Mouse (Mus musculus) MEL (cell line): ENCODE data around the gene Fosl2. TPM values are rescaled to one million over a fixed set of nuclear protein-coding genes. Genes with fewer than 3 reads are reported as not detected.

ENCODE experiments used
- DNase-seq: peaks from one replicate; pipeline ENCODE4 v3.0.0; 2011; ENCODE audit warnings: low read depth, low spot score
- H3K27ac ChIP-seq: 2 replicates; pipeline ENCODE4 v1.5.1; 2012; ENCODE audit warnings: low read depth, mild to moderate bottlenecking, control low read depth, low read length, moderate library complexity; ENCODE audit not compliant: control insufficient read depth
- H3K27me3 ChIP-seq, 2 experiments: fragments of 150-350 bp in 1 of 2; sonication (generic) in 1 of 2; 2 replicates each; pipeline ENCODE4 v1.6.1; 2012; ENCODE audit warnings: low read length in 2 of 2, mild to moderate bottlenecking in 2 of 2, improper control_type of control experiment in 1 of 2, moderate library complexity in 1 of 2; ENCODE audit not compliant: insufficient read depth in 2 of 2, control insufficient read depth in 1 of 2
- H3K36me3 ChIP-seq, 2 experiments: 2 replicates each; pipeline ENCODE4 v1.6.1; 2012 to 2014; ENCODE audit warnings: low read length in 2 of 2, improper control_type of control experiment in 1 of 2, inconsistent platforms in 1 of 2, mild to moderate bottlenecking in 1 of 2; ENCODE audit not compliant: insufficient read depth in 2 of 2, control insufficient read depth in 1 of 2
- H3K4me1 ChIP-seq, 2 experiments: fragments of 150-350 bp in 1 of 2; sonication (generic) in 1 of 2; 2 replicates each; pipeline ENCODE4 v1.6.1; 2012; ENCODE audit warnings: low read length in 2 of 2, improper control_type of control experiment in 1 of 2, mild to moderate bottlenecking in 1 of 2; ENCODE audit not compliant: insufficient read depth in 2 of 2, control insufficient read depth in 1 of 2
- H3K4me3 ChIP-seq, 2 experiments: fragments of 150-350 bp in 1 of 2; sonication (generic) in 1 of 2; 2 replicates each; pipeline ENCODE4 v1.5.1; 2012; ENCODE audit warnings: low read depth in 2 of 2, low read length in 2 of 2, mild to moderate bottlenecking in 2 of 2, moderate library complexity in 2 of 2, control low read depth in 1 of 2, improper control_type of control experiment in 1 of 2; ENCODE audit not compliant: control insufficient read depth in 1 of 2, insufficient read depth in 1 of 2
- H3K79me2 ChIP-seq: 2 replicates; pipeline ENCODE4 v1.6.1; 2012; ENCODE audit warnings: mild to moderate bottlenecking, low read length, moderate library complexity; ENCODE audit not compliant: control insufficient read depth, poor library complexity, insufficient read depth
- H3K9ac ChIP-seq: 2 replicates; pipeline ENCODE4 v1.6.1; 2012; ENCODE audit warnings: low read depth, mild to moderate bottlenecking, control low read depth, low read length, moderate library complexity; ENCODE audit not compliant: control insufficient read depth, poor library complexity, severe bottlenecking
- H3K9me3 ChIP-seq: fragments of 150-350 bp; sonication (generic); replicated peaks from 2 replicates; pipeline ENCODE4 v1.6.1; 2012; ENCODE audit warnings: mild to moderate bottlenecking, low read length, improper control_type of control experiment, moderate library complexity; ENCODE audit not compliant: insufficient read depth
- BHLHE40 ChIP-seq: IDR thresholded peaks from 2 replicates; pipeline ENCODE4 v1.6.1; 2012; ENCODE audit warnings: low read depth, mild to moderate bottlenecking, inconsistent platforms, low read length, improper control_type of control experiment, borderline replicate concordance
- CHD2 ChIP-seq: IDR thresholded peaks from 2 replicates; pipeline ENCODE4 v1.6.1; 2011; ENCODE audit warnings: low read length, improper control_type of control experiment
- ELF1 ChIP-seq: IDR thresholded peaks from 2 replicates; pipeline ENCODE4 v1.6.1; 2014; ENCODE audit warnings: low read depth, mild to moderate bottlenecking, inconsistent platforms, low read length, improper control_type of control experiment, moderate library complexity
- GABPA ChIP-seq: IDR thresholded peaks from 2 replicates; pipeline ENCODE4 v1.6.1; 2012; ENCODE audit warnings: low read depth, mild to moderate bottlenecking, inconsistent platforms, low read length, improper control_type of control experiment, moderate library complexity
- GATA1 ChIP-seq: IDR thresholded peaks from 2 replicates; pipeline ENCODE4 v1.6.1; 2011; ENCODE audit warnings: low read depth, low read length, improper control_type of control experiment
- HCFC1 ChIP-seq: IDR thresholded peaks from 2 replicates; pipeline ENCODE4 v1.6.1; 2012; ENCODE audit warnings: low read depth, mild to moderate bottlenecking, inconsistent platforms, low read length, improper control_type of control experiment, moderate library complexity
- JUND ChIP-seq: IDR thresholded peaks from 2 replicates; pipeline ENCODE4 v1.6.1; 2011; ENCODE audit warnings: low read depth, mild to moderate bottlenecking, improper control_type of control experiment, low read length
- KAT2A ChIP-seq: conservative IDR thresholded peaks from 2 replicates; pipeline ENCODE4 v1.6.1; 2012; ENCODE audit warnings: low read depth, low read length, improper control_type of control experiment, inconsistent platforms
- MAX ChIP-seq: IDR thresholded peaks from 2 replicates; pipeline ENCODE4 v1.6.1; 2011; ENCODE audit warnings: low read length, improper control_type of control experiment
- MAZ ChIP-seq: IDR thresholded peaks from 2 replicates; pipeline ENCODE4 v1.6.1; 2012; ENCODE audit warnings: low read depth, mild to moderate bottlenecking, inconsistent platforms, low read length, improper control_type of control experiment
- MXI1 ChIP-seq: IDR thresholded peaks from 2 replicates; pipeline ENCODE4 v1.6.1; 2011; ENCODE audit warnings: mild to moderate bottlenecking, low read depth, low read length, improper control_type of control experiment
- MYC ChIP-seq: IDR thresholded peaks from 2 replicates; pipeline ENCODE4 v1.6.1; 2011; ENCODE audit warnings: low read depth, mild to moderate bottlenecking, low read length, improper control_type of control experiment, moderate library complexity
- NELFE ChIP-seq: IDR thresholded peaks from 2 replicates; pipeline ENCODE4 v1.6.1; 2011; ENCODE audit warnings: low read depth, low read length, improper control_type of control experiment
- RAD21 ChIP-seq: IDR thresholded peaks from 2 replicates; pipeline ENCODE4 v1.6.1; 2011; ENCODE audit warnings: mild to moderate bottlenecking, low read depth, low read length, improper control_type of control experiment
- RCOR1 ChIP-seq: IDR thresholded peaks from 2 replicates; pipeline ENCODE4 v1.6.1; 2012; ENCODE audit warnings: low read depth, mild to moderate bottlenecking, inconsistent platforms, low read length, improper control_type of control experiment
- SIN3A ChIP-seq: IDR thresholded peaks from 2 replicates; pipeline ENCODE4 v1.6.1; 2012; ENCODE audit warnings: low read length, improper control_type of control experiment, inconsistent platforms
- TBP ChIP-seq: IDR thresholded peaks from 2 replicates; pipeline ENCODE4 v1.8.0; 2011; ENCODE audit warnings: low read depth, low read length, improper control_type of control experiment
- TCF12 ChIP-seq: IDR thresholded peaks from 2 replicates; pipeline ENCODE4 v1.6.1; 2014; ENCODE audit warnings: low read depth, mild to moderate bottlenecking, inconsistent platforms, low read length, improper control_type of control experiment, moderate library complexity
- USF1 ChIP-seq: IDR thresholded peaks from 2 replicates; pipeline ENCODE4 v1.6.1; 2014; ENCODE audit warnings: low read depth, mild to moderate bottlenecking, inconsistent platforms, low read length, improper control_type of control experiment, moderate library complexity
- USF2 ChIP-seq, 2 experiments: IDR thresholded peaks; 2 replicates each; pipeline ENCODE4 v1.6.1; 2011 to 2012; ENCODE audit warnings: improper control_type of control experiment in 2 of 2, low read length in 2 of 2, borderline replicate concordance in 1 of 2, inconsistent platforms in 1 of 2, low read depth in 1 of 2, mild to moderate bottlenecking in 1 of 2; ENCODE audit not compliant: insufficient read depth in 1 of 2
- ZC3H11A ChIP-seq: IDR thresholded peaks from 2 replicates; pipeline ENCODE4 v1.6.1; 2012; ENCODE audit warnings: low read depth, mild to moderate bottlenecking, inconsistent platforms, low read length, improper control_type of control experiment
- ZNF384 ChIP-seq: IDR thresholded peaks from 2 replicates; pipeline ENCODE4 v1.6.1; 2012; ENCODE audit warnings: low read depth, mild to moderate bottlenecking, inconsistent platforms, low read length, improper control_type of control experiment
- polyA plus RNA-seq, 2 experiments: library from polyadenylated mRNA; stranded (reverse) in 1 of 2; unstranded in 1 of 2; fragments of >175 nt in 1 of 2; fragments of >200 nt in 1 of 2; gene quantifications; 2 replicates each; pipeline versions ENCODE4 v1.2.1 to v1.2.4; 2012; ENCODE audit warnings: low replicate concordance in 2 of 2, low read depth in 1 of 2; ENCODE audit not compliant: insufficient read length in 2 of 2, insufficient read depth in 1 of 2, missing spikeins in 1 of 2
- total RNA-seq: library from RNA; depleted of rRNA; stranded (reverse); fragments of 300-350 nt; gene quantifications from 2 replicates; pipeline ENCODE4 v1.2.3, GENCODE M21; 2012

The Fosl2 gene
- total and polyA plus RNA-seq, 3 experiments, result 3.3 to 22.1 (median 12.0) TPM

DNA sequence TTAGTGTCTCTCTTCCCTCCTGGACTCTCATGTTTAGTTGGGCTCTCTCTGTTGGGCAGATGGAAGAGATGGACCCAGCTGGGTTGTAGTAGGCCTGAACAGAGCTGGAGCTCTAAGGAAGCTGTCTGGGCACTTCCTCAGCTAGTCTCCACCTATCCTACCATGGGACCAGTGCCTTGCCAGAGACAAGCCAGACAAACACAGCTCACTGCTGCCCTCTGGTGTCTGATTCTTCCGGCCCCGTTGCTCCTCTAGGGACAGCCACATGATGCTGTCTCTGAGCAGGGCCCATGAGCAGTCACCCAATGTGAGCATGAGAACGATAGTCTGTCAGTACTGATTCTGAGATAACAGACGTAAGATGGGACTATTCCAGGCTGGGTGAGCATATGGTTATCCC, 62.1 kb downstream of the Fosl2 start (continued):
- TF ChIP-seq USF2 (IDR thresholded peaks at IDR 0.05; ENCODE audit: borderline replicate concordance in 1 of 2, insufficient read depth in 1 of 2, low read depth in 1 of 2, low read length in 2 of 2), result no peak
- TF ChIP-seq ZNF384, result no peak
- no peak for TF ChIP-seq NELFE
- no peak for TF ChIP-seq JUND
- no peak; the same call in 1 of the 2 replicates for TF ChIP-seq MAX
- no peak for TF ChIP-seq CHD2
- peak; percentile 58 for TF ChIP-seq USF1
- TF ChIP-seq MXI1, result peak; percentile 51; the same call in 1 of the 2 replicates
- TF ChIP-seq ELF1, result 0 out of 2 replicates have a peak, but pooled peaks have one; percentile 44
- no peak for TF ChIP-seq MAZ
- TF ChIP-seq BHLHE40, result no peak
- TF ChIP-seq RCOR1, result no peak

- Histone ChIP-seq H3K27ac (no peak overlapping the region), H3K9me3 (no peaks in the 10 kb centered on the region), H3K9ac (no peak overlapping the region), H3K4me1 (peaks cover 0 to 17% of the 10 kb centered on the region in 2 experiments; a peak in 1 of 4 replicates), H3K36me3 (peaks cover 0 to 4% of the 10 kb centered on the region in 2 experiments; a peak in 1 of 4 replicates), H3K79me2 (no peaks in the 10 kb centered on the region), H3K4me3 (no peak overlapping the region), H3K27me3 (no peaks in the 10 kb centered on the region; a peak in 1 of 4 replicates)
- no peak for DNase-seq
- TF ChIP-seq GATA1 (no peak), TBP (no peak), MAZ (no peak), ZNF384 (no peak), USF2 (IDR thresholded peaks at IDR 0.05; ENCODE audit: borderline replicate concordance in 1 of 2, insufficient read depth in 1 of 2, low read depth in 1 of 2, low read length in 2 of 2) (no peak), ZC3H11A (no peak), MXI1 (no peak), KAT2A (no peak), RAD21 (no peak), MYC (no peak), RCOR1 (no peak), HCFC1 (no peak), GABPA (no peak), TCF12 (no peak), ELF1 (no peak), NELFE (no peak), SIN3A (no peak)
Measured at GRCm38 (mm10) chr5:32199136-32199535, 63.5 kb downstream of the Fosl2 start.
